Mouse (Mus musculus): ENCODE data around the gene Hck. TPM values are rescaled to one million over a fixed set of nuclear protein-coding genes. Genes with fewer than 3 reads are reported as not detected.

Hck gene
- total RNA-seq, 2 experiments from 2014 or later: 3.6 to 3.8 TPM

GRCm38 (mm10) chr2:153147715-153148114 is 39.4 kb downstream of the Hck start:
- intact Hi-C loops (cut with DNase I): no loop called here
- DNase-seq: peak; percentile 69

GRCm38 (mm10) chr2:153149742-153150141 is 41.5 kb downstream of the Hck start:
- DNase-seq: no peak
- intact Hi-C loops (cut with DNase I): no loop called here

DNA sequence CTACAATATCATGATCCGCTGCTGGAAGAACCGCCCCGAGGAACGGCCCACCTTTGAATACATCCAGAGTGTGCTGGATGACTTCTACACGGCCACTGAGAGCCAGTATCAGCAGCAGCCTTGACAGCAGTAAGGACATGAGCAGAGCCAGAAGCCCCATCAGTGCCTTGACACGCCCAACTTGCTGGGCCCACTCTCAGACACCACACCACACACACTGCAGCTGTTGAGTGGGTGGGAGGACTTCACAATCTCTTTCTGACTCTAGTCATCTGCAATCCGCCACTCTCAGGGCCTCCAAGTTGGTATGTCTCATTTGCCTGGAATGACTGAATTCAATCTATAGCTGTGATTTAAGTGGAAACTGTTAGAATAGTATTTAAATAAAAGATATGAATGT is 42.8 kb downstream of the Hck start:
- intact Hi-C loops (cut with DNase I): no loop called here
- no peak for DNase-seq

GRCm38 (mm10) chr2:153151926-153152665 is 43.8 kb downstream of the Hck start:
- no peak for DNase-seq
- intact Hi-C loops (cut with DNase I): no loop called here

DNA sequence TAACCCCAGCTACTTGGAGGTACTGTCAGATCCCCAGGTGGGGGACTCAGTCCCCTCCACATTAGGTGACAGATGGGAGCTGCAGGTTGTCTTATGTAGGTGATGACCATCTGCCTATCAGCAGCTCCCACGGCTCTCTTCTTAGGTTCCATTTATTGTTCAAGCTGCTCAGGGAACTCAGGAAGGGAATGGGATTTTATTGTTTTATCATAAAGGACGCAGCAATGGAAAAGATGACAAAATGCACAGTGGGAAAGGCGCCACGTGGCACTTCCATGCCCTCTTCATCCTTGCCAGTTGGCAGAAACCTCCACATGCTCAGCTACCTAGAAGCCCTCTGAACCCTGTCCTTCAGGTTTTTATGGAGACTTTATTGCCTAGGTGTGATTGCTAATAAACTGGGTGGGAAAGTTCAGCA is 44.8 kb downstream of the Hck start:
- no peak for DNase-seq
- intact Hi-C loops (cut with DNase I): no loop called here

GRCm38 (mm10) chr2:153157270-153157669 is 49.0 kb downstream of the Hck start:
- DNase-seq: no peak
- intact Hi-C loops (cut with DNase I): no loop called here

- intact Hi-C loops (cut with DNase I): no loop called here
Observed at GRCm38 (mm10) chr2:153160133-153160532, 51.9 kb downstream of the Hck start.

DNA sequence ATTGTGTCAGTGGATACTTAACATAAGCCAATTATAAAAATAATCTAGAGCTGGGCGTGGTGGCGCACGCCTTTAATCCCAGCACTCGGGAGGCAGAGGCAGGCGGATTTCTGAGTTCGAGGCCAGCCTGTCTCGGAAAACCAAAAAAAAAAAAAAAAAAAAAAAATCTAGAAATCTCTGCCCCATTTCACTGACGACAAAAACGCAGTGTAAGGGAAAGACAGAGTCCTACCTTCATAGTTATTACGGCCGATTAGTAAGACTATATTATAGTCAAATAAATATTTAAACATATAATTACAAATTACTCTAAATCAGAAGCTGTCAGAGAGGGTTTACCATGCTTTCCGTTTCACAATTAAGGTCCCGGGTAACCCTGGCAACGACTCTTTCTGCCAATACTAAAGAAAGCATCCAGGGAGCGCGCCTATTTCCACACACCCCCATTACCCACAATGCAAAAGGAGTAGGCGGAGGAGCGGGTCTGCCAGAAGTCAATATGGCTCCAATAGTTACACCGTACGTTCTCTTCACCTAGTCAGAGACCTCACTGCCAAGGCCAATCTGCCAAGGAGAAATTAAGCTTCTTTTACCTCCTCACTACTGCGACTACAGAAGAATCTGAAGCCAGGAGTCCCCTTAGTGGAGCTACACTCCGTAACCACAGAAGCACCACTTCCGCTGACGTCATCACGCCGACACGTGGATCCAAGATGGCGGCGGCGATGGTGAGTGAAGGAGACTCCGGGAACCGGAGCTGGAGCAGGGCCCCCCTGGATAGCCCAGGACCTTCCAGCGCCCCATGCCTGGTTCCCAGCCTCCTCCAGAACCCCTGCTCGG is 52.8 kb downstream of the Hck start, which contains the start of gene Tm9sf4:
Gene Tm9sf4 (plus strand): TSS at position 460 of the 840 bp plus-strand sequence.
- intact Hi-C loops (cut with DNase I): no loop called here
- DNase-seq: peak; percentile 89

More at GRCm38 (mm10) chr2:153160133-153160532, 51.9 kb downstream of the Hck start:
- no peak for DNase-seq

DNA sequence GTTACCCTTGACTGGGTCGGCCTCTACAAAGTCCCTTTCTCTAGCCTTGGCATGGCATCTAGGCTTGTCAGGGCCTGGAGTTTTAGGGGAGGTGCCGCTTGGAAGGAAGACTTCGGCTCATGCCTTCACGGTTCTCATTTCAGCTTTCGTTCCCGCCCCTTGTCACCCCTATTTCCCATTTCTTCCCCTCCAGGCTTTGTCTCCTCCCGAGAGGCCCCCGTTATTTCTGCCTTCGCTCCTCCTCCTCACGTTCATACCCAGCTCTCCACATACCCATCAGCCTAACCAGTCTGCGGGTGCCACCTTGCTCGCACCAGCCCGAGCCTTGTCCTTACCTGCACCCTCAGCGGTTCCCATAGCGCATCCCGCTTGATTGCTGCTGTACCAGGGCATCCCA is 53.4 kb downstream of the Hck start:
- no peak for DNase-seq
- intact Hi-C loops (cut with DNase I): no loop called here

- intact Hi-C loops (cut with DNase I): no loop called here
- no peak for DNase-seq
Observed at GRCm38 (mm10) chr2:153167136-153167535, 58.9 kb downstream of the Hck start.

GRCm38 (mm10) chr2:153168134-153168820 is 60.0 kb downstream of the Hck start:
- intact Hi-C loops (cut with DNase I): no loop called here
- DNase-seq: no peak

- no peak for DNase-seq
- intact Hi-C loops (cut with DNase I): no loop called here
Observed at GRCm38 (mm10) chr2:153170490-153171224, 62.4 kb downstream of the Hck start.

DNA sequence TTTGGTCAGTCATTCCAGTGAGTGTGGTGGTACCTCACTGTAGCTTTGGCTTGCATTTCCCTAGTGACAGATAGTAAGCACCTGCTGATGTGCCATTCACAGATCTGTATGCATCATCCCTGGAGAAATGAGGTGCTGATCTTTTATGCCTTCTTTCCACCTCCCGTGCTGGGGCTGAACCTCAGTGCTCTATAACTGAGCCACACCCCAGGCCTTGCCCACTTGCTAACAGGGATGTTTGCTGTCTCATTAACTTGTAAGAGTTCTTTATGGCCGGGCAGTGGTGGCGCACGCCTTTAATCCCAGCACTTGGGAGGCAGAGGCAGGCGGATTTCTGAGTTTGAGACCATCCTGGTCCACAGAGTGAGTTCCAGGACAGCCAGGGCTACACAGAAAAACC is 63.7 kb downstream of the Hck start:
- intact Hi-C loops (cut with DNase I): no loop called here
- DNase-seq: no peak

DNA sequence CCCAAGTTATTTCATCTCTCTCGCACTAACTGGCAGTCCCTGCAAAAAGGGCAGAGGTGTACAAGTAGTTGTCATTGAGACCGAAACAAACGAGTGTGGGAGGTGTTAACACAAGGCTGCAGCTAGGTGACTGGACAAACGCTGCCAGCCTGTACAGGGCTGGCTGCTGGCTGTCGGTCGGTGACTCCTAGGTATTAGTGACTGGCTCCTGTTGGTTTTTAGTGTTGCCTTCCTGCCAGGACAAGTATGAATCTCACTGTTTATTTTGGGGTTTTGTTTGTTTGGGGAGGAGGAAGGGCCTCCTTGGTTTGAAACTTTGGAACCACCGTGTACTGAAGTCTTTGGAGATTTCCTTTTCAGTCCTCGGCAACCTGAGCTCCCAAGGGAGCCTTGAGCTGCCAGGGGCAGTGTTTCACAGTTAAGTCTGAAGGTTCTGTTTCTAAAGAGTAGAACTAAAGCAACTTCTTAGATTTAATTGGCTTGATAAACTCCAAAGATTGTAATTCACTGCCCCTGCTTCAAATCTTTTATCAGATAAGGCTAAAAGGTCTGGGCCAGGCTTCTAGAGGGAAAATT is 67.8 kb downstream of the Hck start:
- intact Hi-C loops (cut with DNase I): no loop called here
- no peak for DNase-seq

GRCm38 (mm10) chr2:153177188-153177587 is 68.9 kb downstream of the Hck start:
- intact Hi-C loops (cut with DNase I): no loop called here
- DNase-seq: no peak

GRCm38 (mm10) chr2:153179126-153179860 is 71.0 kb downstream of the Hck start:
- intact Hi-C loops (cut with DNase I): no loop called here
- no peak for DNase-seq

DNA sequence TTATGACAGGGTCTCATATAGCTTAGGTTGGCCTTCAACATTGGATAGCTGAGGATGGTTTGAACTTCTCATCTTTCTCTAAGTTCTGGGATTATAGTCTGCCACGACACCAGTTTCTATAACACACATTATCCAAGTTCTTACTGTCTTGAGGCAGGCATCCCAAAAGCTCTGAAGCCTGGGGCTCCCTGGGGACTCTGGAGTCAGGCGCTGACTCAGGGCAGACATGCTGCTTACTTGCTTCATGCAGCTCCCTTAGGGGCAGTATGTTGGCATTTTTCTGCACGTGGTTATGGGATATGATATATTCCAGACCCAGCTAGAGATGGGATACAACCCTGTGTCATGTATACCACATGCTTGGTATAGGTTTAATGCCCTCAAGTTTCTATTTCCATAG is 71.7 kb downstream of the Hck start:
- DNase-seq: no peak
- intact Hi-C loops (cut with DNase I): no loop called here

DNA sequence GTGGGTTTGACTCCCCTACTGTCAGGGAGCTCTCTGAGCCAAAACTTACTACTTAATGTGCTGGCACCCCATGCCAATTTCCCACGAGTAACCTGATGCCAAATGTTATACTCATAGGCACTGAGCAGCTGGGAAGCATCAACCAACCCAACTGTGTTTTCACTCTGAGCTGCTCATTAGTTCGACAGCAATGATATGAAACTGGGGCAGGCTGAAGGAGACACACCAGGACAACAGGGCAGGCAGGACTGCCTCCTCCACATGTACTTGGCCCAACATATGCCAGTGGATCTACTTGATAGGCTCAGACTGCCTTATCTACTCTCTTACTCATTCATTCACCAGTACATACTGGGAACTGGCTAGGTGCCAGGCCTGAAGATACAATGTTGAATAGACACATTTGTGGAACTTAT is 77.9 kb downstream of the Hck start:
- intact Hi-C loops (cut with DNase I): no loop called here
- peak; percentile 18 for DNase-seq

- no peak for DNase-seq
- intact Hi-C loops (cut with DNase I): no loop called here
Observed at GRCm38 (mm10) chr2:153187848-153188247, 79.6 kb downstream of the Hck start.

- no peak for DNase-seq
- intact Hi-C loops (cut with DNase I): no loop called here
Observed at GRCm38 (mm10) chr2:153191242-153191641, 83.0 kb downstream of the Hck start.
